Mouse (Mus musculus) midbrain, embryonic 11.5 days (tissue): ENCODE measurements around the gene Eif3a. TPM values are rescaled to one million over a fixed set of nuclear protein-coding genes. Genes with fewer than 3 reads are reported as not detected.

Experiments used
- ATAC-seq: fragments of 200-750 bp; cut with Nextera tagmentation; 2 replicates; pipeline ENCODE4 v1.8.0; 2017; ENCODE audit warnings: moderate TSS enrichment, moderate library complexity; ENCODE audit not compliant: low FRiP score
- DNase-seq: peaks from one replicate; pipeline ENCODE4 v3.0.0; 2015; ENCODE audit warnings: low spot score; ENCODE audit errors: missing footprints
- H3K27ac ChIP-seq: fragments of 300-500 bp; sonication (generic); 2 replicates; pipeline ENCODE4 v1.5.1; 2014; ENCODE audit warnings: low read depth, low read length
- H3K27me3 ChIP-seq: fragments of 300-500 bp; sonication (generic); 2 replicates; pipeline ENCODE4 v1.6.1; 2014; ENCODE audit warnings: mild to moderate bottlenecking, low read length, moderate library complexity, mixed read lengths; ENCODE audit not compliant: control insufficient read depth, insufficient read depth
- H3K36me3 ChIP-seq: fragments of 300-500 bp; sonication (generic); 2 replicates; pipeline ENCODE4 v1.6.1; 2014; ENCODE audit warnings: mild to moderate bottlenecking, low read length, moderate library complexity, mixed read lengths; ENCODE audit not compliant: control insufficient read depth, insufficient read depth
- H3K4me1 ChIP-seq: fragments of 300-500 bp; sonication (generic); 2 replicates; pipeline ENCODE4 v1.6.1; 2014; ENCODE audit warnings: low read length; ENCODE audit not compliant: control insufficient read depth, insufficient read depth
- H3K4me2 ChIP-seq: fragments of 300-500 bp; sonication (generic); 2 replicates; pipeline ENCODE4 v1.6.1; 2014; ENCODE audit warnings: mild to moderate bottlenecking, moderate library complexity
- H3K4me3 ChIP-seq: fragments of 300-500 bp; sonication (generic); 2 replicates; pipeline ENCODE4 v1.5.1; 2014; ENCODE audit warnings: low read depth, low read length
- H3K9ac ChIP-seq: fragments of 300-500 bp; sonication (generic); 2 replicates; pipeline ENCODE4 v1.6.1; 2014; ENCODE audit warnings: low read length
- H3K9me3 ChIP-seq: fragments of 300-500 bp; sonication (generic); 2 replicates; pipeline ENCODE4 v1.6.1; 2016; ENCODE audit warnings: low read length; ENCODE audit not compliant: control insufficient read depth
- WGBS: fragments of 180-500 bp; shearing (Covaris S2); extraction: QIAGEN DNeasy Blood & Tissue Kit; methylation state at CpG from one replicate; pipeline ENCODE4 v1.1.7; 2014; 5-methylcytosine and 5-hydroxymethylcytosine counted together
- polyA plus RNA-seq: library from polyadenylated mRNA; unstranded; fragments of >200 nt; fragmentation: Nextera tagmentation; extraction: Ambion mirVana; gene quantifications from 2 replicates; pipeline ENCODE4 v1.2.1, GENCODE M21; 2014

The Eif3a gene
- polyA plus RNA-seq, 1 experiment from 2014 or later = 164 TPM

DNA sequence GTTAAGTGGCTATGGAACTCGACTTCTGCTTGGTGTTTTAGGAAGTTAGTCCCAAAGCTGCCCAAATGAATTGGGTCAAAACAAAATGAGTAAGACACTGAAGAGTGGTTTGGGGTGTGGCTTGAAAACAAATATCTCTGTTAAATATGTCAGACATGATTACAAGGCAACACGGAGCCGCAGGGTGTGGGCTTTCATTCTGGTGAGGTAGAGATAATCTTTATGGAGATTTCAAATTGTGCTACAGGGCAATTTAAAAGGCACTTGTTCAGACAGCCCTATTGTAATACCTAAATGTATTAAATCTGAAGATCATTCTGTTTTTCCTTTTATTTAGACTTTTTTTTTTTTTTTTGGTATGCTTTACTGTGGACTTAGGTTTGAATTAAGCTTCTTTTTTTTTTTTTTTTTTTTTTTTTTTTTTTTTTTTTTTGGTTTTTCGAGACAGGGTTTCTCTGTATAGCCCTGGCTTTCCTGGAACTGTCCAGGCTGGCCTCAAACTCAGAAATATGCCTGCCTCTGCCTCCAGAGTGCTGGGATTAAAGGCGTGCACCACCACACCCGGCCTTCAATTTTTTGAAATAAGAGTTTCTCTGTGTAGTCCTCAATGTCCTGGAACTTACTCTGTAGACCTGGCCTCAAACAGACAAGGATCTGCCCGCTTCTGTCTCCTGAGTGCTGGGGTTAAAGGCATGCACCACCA lies 9.6 kb upstream of the Eif3a start:
- H3K9ac ChIP-seq = no peak overlapping the region
- no peaks in the 10 kb centered on the region for H3K36me3 ChIP-seq
- H3K27ac ChIP-seq = no peak overlapping the region
- H3K4me3 ChIP-seq = no peak overlapping the region
- no peaks in the 10 kb centered on the region for H3K27me3 ChIP-seq
- H3K4me2 ChIP-seq = no peak overlapping the region
- no peaks in the 10 kb centered on the region for H3K4me1 ChIP-seq
- H3K9me3 ChIP-seq = no peaks in the 10 kb centered on the region
- WGBS = 79% methylated on average over 7 of the region's 7 CpGs
- no peak for ATAC-seq
- DNase-seq = no peak

- H3K4me1 ChIP-seq = no peaks in the 10 kb centered on the region
Observed at GRCm38 (mm10) chr19:60797415-60797814, 7.0 kb upstream of the Eif3a start.

DNA sequence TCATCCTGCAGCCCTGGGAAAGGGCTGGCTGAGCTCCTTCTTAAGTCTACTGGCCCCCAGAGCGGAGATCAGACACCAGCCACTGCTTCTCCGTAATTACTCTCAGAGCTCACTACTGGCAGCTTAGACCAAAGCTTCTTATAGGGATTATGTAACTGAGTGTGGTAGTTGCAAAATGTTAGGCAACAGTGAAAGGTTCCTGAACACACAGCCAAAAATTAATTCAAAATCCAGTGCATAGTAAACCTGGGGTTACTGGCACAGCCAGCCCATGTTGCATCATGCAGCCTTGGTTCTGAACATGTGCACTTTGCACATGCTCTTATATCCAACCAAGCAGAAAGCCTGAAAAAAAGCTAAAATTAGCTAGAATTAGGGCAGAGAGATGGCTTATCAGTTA lies 4.8 kb upstream of the Eif3a start:
- DNase-seq = no peak
- H3K27me3 ChIP-seq = no peaks in the 10 kb centered on the region
- H3K27ac ChIP-seq = no peak overlapping the region
- no peaks in the 10 kb centered on the region for H3K9me3 ChIP-seq
- H3K9ac ChIP-seq = no peak overlapping the region
- no peak for ATAC-seq
- 88% methylated on average over 2 of the region's 2 CpGs for WGBS
- no peak overlapping the region for H3K4me2 ChIP-seq
- no peak overlapping the region for H3K4me3 ChIP-seq
- peaks cover 2% of the 10 kb centered on the region; the same call in 1 of the 2 replicates for H3K4me1 ChIP-seq
- H3K36me3 ChIP-seq = no peaks in the 10 kb centered on the region

More at GRCm38 (mm10) chr19:60797415-60797814, 7.0 kb upstream of the Eif3a start:
- 92% methylated on average over 2 of the region's 2 CpGs for whole genome bisulfite sequencing
- Histone ChIP-seq H3K36me3 (no peaks in the 10 kb centered on the region), H3K9me3 (no peaks in the 10 kb centered on the region), H3K27ac (no peak overlapping the region), H3K4me2 (no peak overlapping the region), H3K4me3 (no peak overlapping the region), H3K27me3 (no peaks in the 10 kb centered on the region), H3K9ac (no peak overlapping the region)
- DNase-seq = no peak
- ATAC-seq = no peak

DNA sequence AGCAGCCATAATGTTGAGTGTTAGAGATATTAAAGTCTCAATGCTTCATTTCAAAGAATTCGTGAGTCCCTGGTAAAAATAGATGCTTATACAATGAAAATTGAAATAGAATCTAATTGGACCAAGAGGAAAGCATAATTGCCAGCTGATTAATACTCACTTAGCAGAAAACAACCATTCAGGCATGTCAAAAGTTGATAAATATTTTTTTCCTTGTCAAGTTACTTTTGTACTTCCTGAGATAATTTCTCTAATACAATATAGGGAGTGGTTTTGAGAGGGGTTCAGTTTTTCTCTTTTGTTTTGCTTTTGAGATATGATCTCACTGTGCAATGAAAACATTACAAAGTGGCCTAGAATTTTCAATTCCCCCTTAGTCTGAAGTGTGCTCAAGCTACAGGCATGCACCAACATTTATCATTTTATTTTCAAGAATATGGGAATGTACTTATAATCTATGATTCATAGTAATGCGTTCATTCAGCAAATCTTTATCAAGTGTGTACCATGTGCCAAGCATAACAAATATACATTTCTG lies 2.8 kb upstream of the Eif3a start:
- Histone ChIP-seq H3K4me3 (no peak overlapping the region), H3K9ac (no peak overlapping the region), H3K27ac (no peak overlapping the region), H3K4me2 (no peak overlapping the region), H3K36me3 (no peaks in the 10 kb centered on the region), H3K9me3 (no peaks in the 10 kb centered on the region), H3K27me3 (no peaks in the 10 kb centered on the region), H3K4me1 (peaks cover 6% of the 10 kb centered on the region)
- DNase-seq (no peak), ATAC-seq (no peak)
- 91% methylated on average over 2 of the region's 2 CpGs for WGBS

GRCm38 (mm10) chr19:60791164-60791563 lies 706 bp upstream of the Eif3a start:
- WGBS = 20% methylated on average over 9 of the region's 9 CpGs
- H3K4me2 ChIP-seq = peak overlapping the region; percentile 68
- DNase-seq (no peak), ATAC-seq (peak; percentile 25; the same call in 1 of the 2 replicates)
- H3K4me1 ChIP-seq = peaks cover 8% of the 10 kb centered on the region
- no peaks in the 10 kb centered on the region for H3K36me3 ChIP-seq
- no peaks in the 10 kb centered on the region for H3K27me3 ChIP-seq
- no peaks in the 10 kb centered on the region for H3K9me3 ChIP-seq
- H3K4me3 ChIP-seq = peak overlapping the region; percentile 99
- H3K9ac ChIP-seq = peak overlapping the region; percentile 99
- H3K27ac ChIP-seq = peak overlapping the region; percentile 94

- peak; percentile 95 for DNase-seq
- Histone ChIP-seq H3K36me3 (no peaks in the 10 kb centered on the region), H3K4me3 (peak overlapping the region; percentile 99), H3K9ac (peak overlapping the region; percentile 99), H3K4me1 (peaks cover 8% of the 10 kb centered on the region), H3K4me2 (peak overlapping the region; percentile 68), H3K27me3 (no peaks in the 10 kb centered on the region), H3K27ac (peak overlapping the region; percentile 94), H3K9me3 (no peaks in the 10 kb centered on the region)
- ATAC-seq = peak; percentile 78
- WGBS = 0% methylated on average over 60 of the region's 60 CpGs
Observed at GRCm38 (mm10) chr19:60789919-60790506, 445 bp downstream of the Eif3a start.

DNA sequence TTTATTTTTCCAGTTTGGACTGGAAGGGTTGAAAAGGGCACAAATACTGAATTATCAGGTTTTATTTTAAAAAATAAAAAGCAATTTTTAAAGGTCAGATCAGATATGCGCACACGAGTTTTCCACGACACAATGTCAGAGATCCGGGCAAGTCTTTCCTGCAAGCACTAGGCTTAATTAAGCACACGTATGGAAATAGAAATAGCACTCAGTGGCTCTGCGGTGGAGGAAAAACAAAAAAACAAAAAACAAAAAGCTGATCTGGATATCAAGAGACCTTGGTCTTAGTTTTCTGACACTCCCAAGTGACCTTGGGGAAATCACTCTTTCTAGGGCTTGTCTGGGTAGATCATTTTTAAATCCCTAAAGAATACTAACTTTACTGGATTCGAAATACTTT lies 1.0 kb downstream of the Eif3a start:
- Histone ChIP-seq H3K4me1 (peaks cover 8% of the 10 kb centered on the region), H3K4me2 (peak overlapping the region; percentile 68), H3K27ac (peak overlapping the region; percentile 94; the same call in 1 of the 2 replicates), H3K9ac (peak overlapping the region; percentile 99), H3K36me3 (no peaks in the 10 kb centered on the region), H3K9me3 (no peaks in the 10 kb centered on the region), H3K4me3 (peak overlapping the region; percentile 99), H3K27me3 (no peaks in the 10 kb centered on the region)
- peak; percentile 89 for DNase-seq
- 4% methylated on average over 7 of the region's 7 CpGs for WGBS
- no peak for ATAC-seq

DNA sequence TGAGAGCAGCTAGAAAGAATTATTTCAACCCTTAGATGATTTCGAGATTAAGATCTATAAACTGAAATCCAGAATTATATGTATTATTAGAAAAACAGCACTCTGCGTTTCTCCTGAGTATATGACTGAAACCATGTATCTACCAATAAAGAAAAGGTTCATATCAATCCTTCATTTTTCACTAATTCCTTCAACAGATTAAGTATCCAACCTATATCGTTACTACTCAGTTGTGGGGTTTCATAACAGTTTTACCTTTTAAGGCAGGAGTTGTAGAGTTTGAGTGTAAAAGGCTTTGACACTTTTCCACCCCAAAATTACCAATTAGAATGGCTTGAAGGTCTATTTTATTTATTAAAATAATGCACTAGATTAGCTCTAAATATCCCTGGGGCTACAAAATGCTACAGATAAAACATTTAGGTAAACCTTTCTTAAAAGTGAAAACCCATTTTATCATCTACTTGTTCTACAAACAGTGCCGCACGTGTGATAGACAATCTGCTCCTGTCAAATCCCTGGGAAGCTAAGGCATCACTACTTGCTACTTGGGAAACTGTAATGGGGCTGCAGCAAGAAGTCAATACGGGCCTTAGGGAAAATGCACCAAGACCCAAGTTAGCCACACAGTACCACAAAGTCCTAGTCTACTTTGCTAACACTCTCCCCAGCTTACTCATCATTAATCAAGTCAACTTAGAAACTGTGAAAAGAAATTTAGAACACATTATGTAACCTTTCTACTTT lies 2.1 kb downstream of the Eif3a start:
- ATAC-seq (no peak), DNase-seq (peak; percentile 78)
- H3K4me3 ChIP-seq = peak overlapping the region; percentile 26
- 51% methylated on average over 6 of the region's 6 CpGs for WGBS
- no peak overlapping the region for H3K27ac ChIP-seq
- H3K9me3 ChIP-seq = no peaks in the 10 kb centered on the region
- H3K27me3 ChIP-seq = no peaks in the 10 kb centered on the region
- H3K36me3 ChIP-seq = no peaks in the 10 kb centered on the region
- H3K4me2 ChIP-seq = peak overlapping the region; percentile 68
- H3K4me1 ChIP-seq = peaks cover 8% of the 10 kb centered on the region
- H3K9ac ChIP-seq = peak overlapping the region; percentile 31; the same call in 1 of the 2 replicates
